Mouse (Mus musculus): ENCODE data around the gene Rhox3h. TPM values are rescaled to one million over a fixed set of nuclear protein-coding genes. Genes with fewer than 3 reads are reported as not detected.

Gene Rhox3h
- polyA plus RNA-seq, 1 experiment from 2014 or later = not detected

Other genes starting within 250 kb of the Rhox3h start
- 0.08 TPM in 1 of 2 replicates, not detected in the other for gene Rhox4b, start 236.3 kb downstream of the Rhox3h start, polyA plus RNA-seq (2014; fragmentation: Nextera tagmentation; extraction: Ambion mirVana)
- 0.38 TPM in 1 of 2 replicates, not detected in the other for gene Rhox2c, start 215.1 kb downstream of the Rhox3h start, polyA plus RNA-seq (2014; fragmentation: Nextera tagmentation; extraction: Ambion mirVana)
- gene Rhox3c, start 210.2 kb downstream of the Rhox3h start, polyA plus RNA-seq (2014; fragmentation: Nextera tagmentation; extraction: Ambion mirVana) = not detected in 2 replicates
- gene Rhox4c, start 188.4 kb downstream of the Rhox3h start, polyA plus RNA-seq (2014; fragmentation: Nextera tagmentation; extraction: Ambion mirVana) = not detected in 2 replicates
- gene Rhox2d, start 175.3 kb downstream of the Rhox3h start, polyA plus RNA-seq (2014; fragmentation: Nextera tagmentation; extraction: Ambion mirVana) = not detected in 2 replicates
- gene Rhox4d, start 154.4 kb downstream of the Rhox3h start, polyA plus RNA-seq (2014; fragmentation: Nextera tagmentation; extraction: Ambion mirVana) = not detected in 2 replicates
- gene Rhox2e, start 138.3 kb downstream of the Rhox3h start, polyA plus RNA-seq (2014; fragmentation: Nextera tagmentation; extraction: Ambion mirVana) = not detected in 2 replicates
- not detected in 2 replicates for gene Rhox3e, start 126.7 kb downstream of the Rhox3h start, polyA plus RNA-seq (2014; fragmentation: Nextera tagmentation; extraction: Ambion mirVana)
- not detected in 2 replicates for gene Rhox4e, start 111.4 kb downstream of the Rhox3h start, polyA plus RNA-seq (2014; fragmentation: Nextera tagmentation; extraction: Ambion mirVana)
- not detected in 2 replicates for gene Rhox2f, start 97.4 kb downstream of the Rhox3h start, polyA plus RNA-seq (2014; fragmentation: Nextera tagmentation; extraction: Ambion mirVana)
- gene Rhox3f, start 87.8 kb downstream of the Rhox3h start, polyA plus RNA-seq (2014; fragmentation: Nextera tagmentation; extraction: Ambion mirVana) = not detected in 2 replicates
- gene Rhox4f, start 61.1 kb downstream of the Rhox3h start, polyA plus RNA-seq (2014; fragmentation: Nextera tagmentation; extraction: Ambion mirVana) = not detected in 2 replicates
- gene Rhox3g, start 40.2 kb downstream of the Rhox3h start, polyA plus RNA-seq (2014; fragmentation: Nextera tagmentation; extraction: Ambion mirVana) = not detected in 2 replicates
- gene Rhox2g, start 25.3 kb downstream of the Rhox3h start, polyA plus RNA-seq (2014; fragmentation: Nextera tagmentation; extraction: Ambion mirVana) = not detected in 2 replicates
- not detected in 2 replicates for gene Rhox4g, start 17.4 kb downstream of the Rhox3h start, polyA plus RNA-seq (2014; fragmentation: Nextera tagmentation; extraction: Ambion mirVana)
- not detected in 2 replicates for gene Rhox2h, start 4.5 kb upstream of the Rhox3h start, polyA plus RNA-seq (2014; fragmentation: Nextera tagmentation; extraction: Ambion mirVana)
- 11.8 and 12.8 TPM in 2 replicates for gene Rhox5, start 136.1 kb upstream of the Rhox3h start, polyA plus RNA-seq (2014; fragmentation: Nextera tagmentation; extraction: Ambion mirVana)
- not detected in 2 replicates for gene Rhox6, start 158.1 kb upstream of the Rhox3h start, polyA plus RNA-seq (2014; fragmentation: Nextera tagmentation; extraction: Ambion mirVana)
- not detected in 2 replicates for gene Rhox7a, start 162.9 kb upstream of the Rhox3h start, polyA plus RNA-seq (2014; fragmentation: Nextera tagmentation; extraction: Ambion mirVana)
- gene Rhox8, start 210.2 kb upstream of the Rhox3h start, polyA plus RNA-seq (2014; fragmentation: Nextera tagmentation; extraction: Ambion mirVana) = not detected in 2 replicates
- gene Rhox7b, start 228.5 kb upstream of the Rhox3h start, polyA plus RNA-seq (2014; fragmentation: Nextera tagmentation; extraction: Ambion mirVana) = not detected in 2 replicates
- not detected in 2 replicates for gene Rhox9, start 233.0 kb upstream of the Rhox3h start, polyA plus RNA-seq (2014; fragmentation: Nextera tagmentation; extraction: Ambion mirVana)